Mouse (Mus musculus): Measurements from ENCODE around the gene Thada. TPM values are rescaled to one million over a fixed set of nuclear protein-coding genes. Genes with fewer than 3 reads are reported as not detected.

Gene Thada
- total RNA-seq, 1 experiment from 2014 or later: 48.0 TPM

GRCm38 (mm10) chr17:84386176-84386575 is 79.8 kb downstream of the Thada start:
- no peak for ATAC-seq (ENCODE audit: extremely low read depth, insufficient number of reproducible peaks, low FRiP score, poor library complexity, severe bottlenecking)

- ATAC-seq (ENCODE audit: extremely low read depth, insufficient number of reproducible peaks, low FRiP score, poor library complexity, severe bottlenecking): no peak
Observed at GRCm38 (mm10) chr17:84385696-84386095, 80.3 kb downstream of the Thada start.

- no peak for ATAC-seq (ENCODE audit: extremely low read depth, insufficient number of reproducible peaks, low FRiP score, poor library complexity, severe bottlenecking)
Observed at GRCm38 (mm10) chr17:84384661-84385060, 81.3 kb downstream of the Thada start.

GRCm38 (mm10) chr17:84380340-84380739 is 85.7 kb downstream of the Thada start:
- ATAC-seq (ENCODE audit: extremely low read depth, insufficient number of reproducible peaks, low FRiP score, poor library complexity, severe bottlenecking): 0 out of 2 replicates have a peak, but pooled peaks have one; percentile 19

- ATAC-seq (ENCODE audit: extremely low read depth, insufficient number of reproducible peaks, low FRiP score, poor library complexity, severe bottlenecking): no peak
Observed at GRCm38 (mm10) chr17:84376882-84377281, 89.1 kb downstream of the Thada start.

- ATAC-seq (ENCODE audit: extremely low read depth, insufficient number of reproducible peaks, low FRiP score, poor library complexity, severe bottlenecking): no peak
Observed at GRCm38 (mm10) chr17:84372411-84373045, 93.5 kb downstream of the Thada start.

- ATAC-seq (ENCODE audit: extremely low read depth, insufficient number of reproducible peaks, low FRiP score, poor library complexity, severe bottlenecking): no peak
Observed at GRCm38 (mm10) chr17:84370385-84370784, 95.6 kb downstream of the Thada start.

- ATAC-seq (ENCODE audit: extremely low read depth, insufficient number of reproducible peaks, low FRiP score, poor library complexity, severe bottlenecking): no peak
Observed at GRCm38 (mm10) chr17:84369769-84370168, 96.2 kb downstream of the Thada start.

GRCm38 (mm10) chr17:84368213-84369014 is 97.6 kb downstream of the Thada start:
- ATAC-seq (ENCODE audit: extremely low read depth, insufficient number of reproducible peaks, low FRiP score, poor library complexity, severe bottlenecking): no peak

GRCm38 (mm10) chr17:84367663-84368062 is 98.3 kb downstream of the Thada start:
- ATAC-seq (ENCODE audit: extremely low read depth, insufficient number of reproducible peaks, low FRiP score, poor library complexity, severe bottlenecking): no peak

GRCm38 (mm10) chr17:84365791-84366301 is 100.2 kb downstream of the Thada start:
- no peak for ATAC-seq (ENCODE audit: extremely low read depth, insufficient number of reproducible peaks, low FRiP score, poor library complexity, severe bottlenecking)

GRCm38 (mm10) chr17:84365006-84365716 is 100.8 kb downstream of the Thada start:
- ATAC-seq (ENCODE audit: extremely low read depth, insufficient number of reproducible peaks, low FRiP score, poor library complexity, severe bottlenecking): no peak

- ATAC-seq (ENCODE audit: extremely low read depth, insufficient number of reproducible peaks, low FRiP score, poor library complexity, severe bottlenecking): no peak
Observed at GRCm38 (mm10) chr17:84363444-84363843, 102.6 kb downstream of the Thada start.

GRCm38 (mm10) chr17:84362581-84363286 is 103.3 kb downstream of the Thada start:
- ATAC-seq (ENCODE audit: extremely low read depth, insufficient number of reproducible peaks, low FRiP score, poor library complexity, severe bottlenecking): no peak

- ATAC-seq (ENCODE audit: extremely low read depth, insufficient number of reproducible peaks, low FRiP score, poor library complexity, severe bottlenecking): no peak
Observed at GRCm38 (mm10) chr17:84361006-84361405, 105.0 kb downstream of the Thada start.

- ATAC-seq (ENCODE audit: extremely low read depth, insufficient number of reproducible peaks, low FRiP score, poor library complexity, severe bottlenecking): no peak
Observed at GRCm38 (mm10) chr17:84359810-84360209, 106.2 kb downstream of the Thada start.

GRCm38 (mm10) chr17:84358951-84359644 is 106.9 kb downstream of the Thada start:
- ATAC-seq (ENCODE audit: extremely low read depth, insufficient number of reproducible peaks, low FRiP score, poor library complexity, severe bottlenecking): no peak

- ATAC-seq (ENCODE audit: extremely low read depth, insufficient number of reproducible peaks, low FRiP score, poor library complexity, severe bottlenecking): no peak
Observed at GRCm38 (mm10) chr17:84357776-84358175, 108.2 kb downstream of the Thada start.

All from neutrophil, adult 5-6 weeks (primary cell).